9 mouse cellular contexts compared by ENCODE assay signal in the genomic region with DNA sequence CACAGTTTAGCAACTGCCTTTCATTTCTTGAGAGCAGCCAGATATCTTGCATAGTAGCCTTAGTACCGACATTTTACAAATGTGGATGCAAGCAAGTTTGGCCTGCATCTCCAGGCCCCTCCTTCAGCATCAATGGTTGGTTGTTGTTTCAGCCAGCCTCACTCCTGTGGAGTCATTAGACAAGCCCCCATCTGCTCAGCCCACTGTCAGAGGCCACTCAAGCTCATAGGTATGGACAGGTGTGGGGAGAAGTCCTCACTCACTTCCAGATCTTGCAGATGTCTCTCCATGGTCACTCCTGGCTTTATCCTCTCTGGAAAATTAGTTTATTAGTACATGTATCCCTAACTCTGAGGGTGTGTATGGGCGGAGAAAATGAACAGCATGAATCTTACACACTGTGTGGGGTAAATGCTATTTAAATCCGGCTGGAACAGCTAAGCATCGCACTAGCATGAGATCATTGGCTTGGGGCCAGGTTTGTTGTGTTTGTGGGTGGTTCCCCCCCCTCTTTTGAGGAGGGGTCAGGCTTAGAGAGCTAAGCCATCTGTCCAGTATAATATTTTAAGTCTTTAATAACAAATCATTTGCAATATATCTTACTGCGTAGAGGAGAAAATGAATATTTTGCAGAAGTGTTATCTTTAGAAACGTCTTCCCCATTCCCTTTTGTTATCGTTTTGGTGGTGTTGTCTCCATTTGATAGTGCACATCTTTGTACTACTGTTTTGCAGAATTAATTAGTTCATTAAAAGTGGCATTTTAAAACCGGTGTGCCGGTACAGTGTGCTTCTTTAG.
DNase-seq lines count a peak whose midpoint lies in the region; ATAC-seq lines count a peak whose summit lies in the region.
"Had no signal": no experiment of that assay in that cellular context is flagged by ENCODE, and none has a peak within 500 bp of the region (broad histone marks: within the 10 kb centered on the region; RNA-seq: fewer than 3 reads in every experiment).

No protein-coding gene starts in this region.

- no peak overlapping the region for H3K4me2 ChIP-seq in embryonic facial prominence, embryonic 14.5 days (ENCODE audit: low read depth, low read length)
- no peak overlapping the region for H3K4me2 ChIP-seq in neural tube, embryonic 13.5 days
- H3K4me2 ChIP-seq in stomach, embryonic 14.5 days (replicated peaks; ENCODE audit: low read depth, low read length): no peak overlapping the region
- H3K4me2 ChIP-seq: liver, embryonic 15.5 days had no signal

- no peaks in the 10 kb centered on the region for H3K36me3 ChIP-seq in embryonic facial prominence, embryonic 14.5 days (ENCODE audit: control insufficient read depth, insufficient read depth, low read length)
- no peaks in the 10 kb centered on the region for H3K36me3 ChIP-seq in embryonic facial prominence, embryonic 10.5 days (replicated peaks)
- H3K36me3 ChIP-seq in neural tube, embryonic 13.5 days: no peaks in the 10 kb centered on the region
- no peaks in the 10 kb centered on the region for H3K36me3 ChIP-seq in stomach, embryonic 14.5 days (ENCODE audit: control insufficient read depth, insufficient read depth, low read length)
- H3K36me3 ChIP-seq: liver, embryonic 15.5 days had no signal

- H3K4me3 ChIP-seq in embryonic facial prominence, embryonic 14.5 days (ENCODE audit: low read depth, low read length): no peak overlapping the region
- H3K4me3 ChIP-seq in embryonic facial prominence, embryonic 10.5 days: no peak overlapping the region
- no peak overlapping the region for H3K4me3 ChIP-seq in neural tube, embryonic 13.5 days
- no peak overlapping the region for H3K4me3 ChIP-seq in stomach, embryonic 14.5 days (ENCODE audit: low read depth, low read length)
- H3K4me3 ChIP-seq: liver, embryonic 15.5 days had no signal

- H3K27ac ChIP-seq in embryonic facial prominence, embryonic 14.5 days (replicated peaks; ENCODE audit: low read depth, low read length): 0 out of 2 replicates have a peak overlapping the region, but pooled peaks have one; percentile 4
- no peak overlapping the region for H3K27ac ChIP-seq in embryonic facial prominence, embryonic 10.5 days (replicated peaks)
- peak overlapping the region; percentile 43 for H3K27ac ChIP-seq in neural tube, embryonic 13.5 days (replicated peaks)
- no peak overlapping the region for H3K27ac ChIP-seq in stomach, embryonic 14.5 days (ENCODE audit: low read length)
- H3K27ac ChIP-seq: liver, embryonic 15.5 days had no signal

- H3K27me3 ChIP-seq in embryonic facial prominence, embryonic 14.5 days (replicated peaks; ENCODE audit: control insufficient read depth, insufficient read depth, low read length): no peaks in the 10 kb centered on the region
- no peaks in the 10 kb centered on the region for H3K27me3 ChIP-seq in embryonic facial prominence, embryonic 10.5 days (replicated peaks; ENCODE audit: low read depth, poor library complexity, severe bottlenecking)
- no peaks in the 10 kb centered on the region for H3K27me3 ChIP-seq in neural tube, embryonic 13.5 days
- no peaks in the 10 kb centered on the region for H3K27me3 ChIP-seq in stomach, embryonic 14.5 days (ENCODE audit: control insufficient read depth, insufficient read depth, low read length)
- H3K27me3 ChIP-seq: liver, embryonic 15.5 days had no signal

- no peaks in the 10 kb centered on the region for H3K9me3 ChIP-seq in embryonic facial prominence, embryonic 14.5 days (ENCODE audit: control insufficient read depth, low read length)
- no peaks in the 10 kb centered on the region for H3K9me3 ChIP-seq in embryonic facial prominence, embryonic 10.5 days
- H3K9me3 ChIP-seq in neural tube, embryonic 13.5 days: no peaks in the 10 kb centered on the region
- H3K9me3 ChIP-seq in stomach, embryonic 14.5 days (ENCODE audit: control insufficient read depth, low read depth, low read length): no peaks in the 10 kb centered on the region
- H3K9me3 ChIP-seq: liver, embryonic 15.5 days had no signal

- intact Hi-C loops in left cerebral cortex, postnatal 25 days (cut with DNase I): loop anchor here (5.0 kb wide), 1 partner anchor 213 kb away; a partner anchor contains a TSS

- 68% methylated on average over 9 of the region's 9 CpGs for WGBS in embryonic facial prominence, embryonic 14.5 days
- WGBS in embryonic facial prominence, embryonic 10.5 days: 89% methylated on average over 9 of the region's 9 CpGs
- WGBS in neural tube, embryonic 13.5 days: 56% methylated on average over 9 of the region's 9 CpGs
- WGBS in stomach, embryonic 14.5 days: 56% methylated on average over 9 of the region's 9 CpGs

- peak; percentile 50; the same call in 1 of the 2 replicates for ATAC-seq in embryonic facial prominence, embryonic 14.5 days (ENCODE audit: low read depth)
- ATAC-seq in neural tube, embryonic 13.5 days (ENCODE audit: low read depth): peak; percentile 64
- peak; percentile 61; the same call in 1 of the 2 replicates for ATAC-seq in stomach, embryonic 14.5 days (ENCODE audit: insufficient number of reproducible peaks, insufficient read depth, low FRiP score, low read depth)
- ATAC-seq in CD4-positive, CD25-positive, alpha-beta regulatory T cell, adult 4 months: no peak

- peak; percentile 75 for DNase-seq in embryonic facial prominence, embryonic 14.5 days (ENCODE audit: low spot score)
- DNase-seq in embryonic facial prominence, embryonic 10.5 days (ENCODE audit: low spot score): no peak
- DNase-seq in neural tube, embryonic 10.5 days (ENCODE audit: extremely low spot score, low spot score): no peak
- peak; percentile 55 to 67 for DNase-seq in left cerebral cortex, postnatal 25 days (ENCODE audit: low spot score in 2 of 2)
- DNase-seq in adrenal gland, postnatal 14 days: no peak

- no peak overlapping the region for H3K9ac ChIP-seq in embryonic facial prominence, embryonic 14.5 days (ENCODE audit: low read depth, low read length)
- no peak overlapping the region for H3K9ac ChIP-seq in neural tube, embryonic 13.5 days
- H3K9ac ChIP-seq in stomach, embryonic 14.5 days (replicated peaks; ENCODE audit: low read depth, low read length): no peak overlapping the region
- H3K9ac ChIP-seq: liver, embryonic 15.5 days had no signal

- H3K4me1 ChIP-seq in embryonic facial prominence, embryonic 14.5 days (ENCODE audit: control insufficient read depth, insufficient read depth, low read length): no peaks in the 10 kb centered on the region
- peaks cover 18% of the 10 kb centered on the region for H3K4me1 ChIP-seq in embryonic facial prominence, embryonic 10.5 days
- peaks cover 42% of the 10 kb centered on the region for H3K4me1 ChIP-seq in neural tube, embryonic 13.5 days (replicated peaks)
- peaks cover 5% of the 10 kb centered on the region; the same call in 1 of the 2 replicates for H3K4me1 ChIP-seq in stomach, embryonic 14.5 days (ENCODE audit: control insufficient read depth, insufficient read depth, low read length)

Comparison
In these comparisons a context has a peak if more than half of its experiments do, and no peak if none do; other contexts are left out.
1. DNase-seq: peak in embryonic facial prominence, embryonic 14.5 days (single experiment) and left cerebral cortex, postnatal 25 days (2 of 2); none in embryonic facial prominence, embryonic 10.5 days (single experiment), neural tube, embryonic 10.5 days (single experiment) and adrenal gland, postnatal 14 days (single experiment).
2. H3K27ac ChIP-seq: peak in embryonic facial prominence, embryonic 14.5 days (single experiment) and neural tube, embryonic 13.5 days (single experiment); none in embryonic facial prominence, embryonic 10.5 days (single experiment) and stomach, embryonic 14.5 days (single experiment).